Mouse (Mus musculus): ENCODE measurements around the gene Cacna2d2. TPM values are rescaled to one million over a fixed set of nuclear protein-coding genes. Genes with fewer than 3 reads are reported as not detected.
"Not testable (repeated sequence)": the region's sequence is repeated elsewhere in the genome, so short reads cannot be mapped to it uniquely, and the experiment has no call there.

Gene Cacna2d2
- polyA plus RNA-seq, 2 experiments from 2014 or later, result 0.16 to 0.41 TPM

GRCm38 (mm10) chr9:107556346-107556745 lies 156.9 kb downstream of the Cacna2d2 start:
- no peak for ATAC-seq

- peak; percentile 94 for ATAC-seq
Observed at GRCm38 (mm10) chr9:107563029-107563581, 163.7 kb downstream of the Cacna2d2 start, which contains the start of gene Tusc2. Gene Tusc2, plus strand, starts transcription at chr9:107563255.

- not testable (repeated sequence) for ATAC-seq
Observed at GRCm38 (mm10) chr9:107565556-107565955, 166.1 kb downstream of the Cacna2d2 start.

- ATAC-seq, result no peak
Observed at GRCm38 (mm10) chr9:107566041-107566709, 166.8 kb downstream of the Cacna2d2 start.

DNA sequence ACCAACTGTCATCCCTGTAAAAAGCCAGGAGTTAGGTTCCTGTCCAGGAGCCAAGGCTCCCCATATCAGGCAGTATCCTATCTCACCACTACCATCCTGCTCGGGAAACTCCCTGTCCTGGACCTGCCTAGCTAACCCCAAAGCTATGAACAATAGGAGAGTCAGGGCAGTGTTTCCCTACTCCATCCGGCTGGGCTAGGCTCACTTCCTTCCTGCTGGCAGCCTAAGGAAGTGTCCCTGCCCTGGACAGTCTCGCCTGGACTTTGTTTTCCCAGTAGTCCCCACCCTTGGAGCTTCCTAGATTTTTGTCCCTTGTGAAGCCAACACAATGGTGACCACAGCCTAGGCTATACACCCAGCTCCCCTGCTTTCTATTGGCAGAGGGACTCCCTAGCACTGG lies 167.4 kb downstream of the Cacna2d2 start:
- ATAC-seq, result no peak

DNA sequence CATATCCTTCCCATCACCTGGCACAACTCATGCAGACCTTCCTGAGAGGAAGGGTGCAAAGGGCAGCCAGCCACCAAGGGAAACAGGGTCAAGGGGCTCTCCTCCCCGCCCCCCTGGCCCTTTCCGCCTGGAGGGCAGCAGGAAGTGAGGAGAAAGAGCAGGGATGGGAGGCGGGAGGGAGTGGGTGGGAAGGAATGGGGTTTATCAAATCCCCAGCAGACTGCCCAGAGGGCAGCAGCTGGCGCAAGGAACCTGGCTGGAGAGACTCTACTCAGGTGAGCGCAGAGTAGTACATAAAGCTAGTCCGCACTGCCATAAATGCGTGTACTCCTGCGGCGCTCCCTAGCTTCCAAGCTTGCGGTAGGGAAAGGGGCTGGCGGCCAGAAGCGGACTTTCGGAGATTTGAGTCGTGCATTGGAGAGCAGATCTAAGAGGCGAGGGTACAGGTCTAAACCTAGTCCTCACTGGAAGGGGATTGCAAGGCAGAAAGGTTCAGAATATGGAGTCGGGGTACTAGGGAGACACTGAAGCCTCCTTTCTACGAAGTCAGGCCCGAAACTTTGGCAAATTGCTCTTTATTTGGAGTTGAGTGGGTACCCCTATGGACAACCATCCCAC lies 168.4 kb downstream of the Cacna2d2 start, which contains the start of gene Hyal2:
Gene Hyal2, plus strand, starts transcription at position 244 of the 618 bp plus-strand sequence.
- no peak for ATAC-seq

- ATAC-seq, result peak; percentile 93
Observed at GRCm38 (mm10) chr9:107568331-107569261, 169.2 kb downstream of the Cacna2d2 start.

GRCm38 (mm10) chr9:107569270-107569669 lies 169.9 kb downstream of the Cacna2d2 start:
- ATAC-seq, result no peak

DNA sequence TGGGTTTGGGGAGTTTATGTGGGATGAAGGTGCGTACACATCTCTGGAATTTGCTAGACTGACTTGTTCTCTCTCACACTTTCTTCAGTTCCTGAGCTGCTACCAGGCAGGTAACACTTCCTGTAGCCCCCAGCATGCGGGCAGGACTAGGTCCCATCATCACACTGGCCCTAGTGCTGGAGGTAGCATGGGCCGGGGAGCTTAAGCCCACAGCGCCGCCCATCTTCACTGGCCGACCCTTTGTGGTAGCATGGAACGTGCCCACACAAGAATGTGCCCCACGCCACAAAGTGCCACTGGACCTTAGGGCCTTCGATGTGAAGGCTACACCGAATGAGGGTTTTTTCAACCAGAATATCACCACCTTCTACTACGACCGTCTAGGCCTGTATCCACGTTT lies 170.6 kb downstream of the Cacna2d2 start:
- no peak for ATAC-seq

DNA sequence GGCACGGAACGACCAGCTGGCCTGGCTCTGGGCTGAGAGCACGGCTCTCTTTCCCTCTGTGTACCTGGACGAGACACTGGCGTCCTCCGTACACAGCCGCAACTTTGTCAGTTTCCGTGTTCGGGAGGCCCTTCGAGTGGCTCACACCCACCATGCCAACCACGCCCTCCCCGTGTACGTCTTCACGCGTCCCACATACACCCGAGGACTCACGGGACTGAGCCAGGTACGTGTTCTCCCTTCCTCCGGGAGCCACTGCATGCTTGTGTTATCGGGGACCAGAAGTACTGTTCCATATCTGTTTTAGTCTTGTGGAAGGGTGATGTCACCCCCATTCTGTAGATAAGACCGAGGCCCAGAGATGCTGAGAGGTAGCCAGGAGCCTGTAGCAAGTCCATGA lies 171.4 kb downstream of the Cacna2d2 start:
- no peak for ATAC-seq

- no peak for ATAC-seq
Observed at GRCm38 (mm10) chr9:107571534-107572326, 172.3 kb downstream of the Cacna2d2 start.

DNA sequence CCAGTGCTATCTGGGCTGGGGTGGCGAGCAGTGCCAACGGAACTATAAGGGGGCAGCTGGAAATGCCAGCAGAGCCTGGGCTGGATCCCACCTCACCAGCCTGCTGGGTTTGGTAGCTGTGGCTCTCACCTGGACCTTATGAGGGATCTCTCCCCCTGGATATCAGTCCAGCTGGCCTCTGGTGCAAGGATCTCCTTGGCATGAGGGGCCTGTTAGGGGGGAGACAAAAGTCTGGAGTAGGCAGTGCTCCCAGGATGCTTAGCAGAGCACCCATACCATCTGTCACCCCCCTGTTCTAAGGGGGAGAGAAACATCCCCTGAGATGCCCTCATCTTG lies 172.9 kb downstream of the Cacna2d2 start:
- ATAC-seq, result no peak

DNA sequence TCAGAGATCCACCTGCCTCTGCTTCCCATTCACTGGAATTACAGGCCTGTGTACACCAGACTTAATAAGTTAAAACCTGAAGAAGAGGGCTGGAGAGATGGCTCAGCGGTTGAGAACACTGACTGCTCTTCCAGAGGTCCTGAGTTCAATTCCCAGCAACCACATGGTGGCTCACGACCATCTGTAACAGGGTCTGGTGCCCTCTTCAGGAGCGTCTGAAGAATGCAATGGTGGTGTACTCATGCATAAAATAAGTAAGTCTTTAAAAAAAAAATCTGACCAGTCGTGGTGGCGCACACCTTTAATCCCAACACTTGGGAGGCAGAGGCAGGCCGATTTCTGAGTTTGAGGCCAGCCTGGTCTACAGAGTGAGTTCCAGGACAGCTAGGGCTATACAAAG lies 174.4 kb downstream of the Cacna2d2 start:
- ATAC-seq, result not testable (repeated sequence)

DNA sequence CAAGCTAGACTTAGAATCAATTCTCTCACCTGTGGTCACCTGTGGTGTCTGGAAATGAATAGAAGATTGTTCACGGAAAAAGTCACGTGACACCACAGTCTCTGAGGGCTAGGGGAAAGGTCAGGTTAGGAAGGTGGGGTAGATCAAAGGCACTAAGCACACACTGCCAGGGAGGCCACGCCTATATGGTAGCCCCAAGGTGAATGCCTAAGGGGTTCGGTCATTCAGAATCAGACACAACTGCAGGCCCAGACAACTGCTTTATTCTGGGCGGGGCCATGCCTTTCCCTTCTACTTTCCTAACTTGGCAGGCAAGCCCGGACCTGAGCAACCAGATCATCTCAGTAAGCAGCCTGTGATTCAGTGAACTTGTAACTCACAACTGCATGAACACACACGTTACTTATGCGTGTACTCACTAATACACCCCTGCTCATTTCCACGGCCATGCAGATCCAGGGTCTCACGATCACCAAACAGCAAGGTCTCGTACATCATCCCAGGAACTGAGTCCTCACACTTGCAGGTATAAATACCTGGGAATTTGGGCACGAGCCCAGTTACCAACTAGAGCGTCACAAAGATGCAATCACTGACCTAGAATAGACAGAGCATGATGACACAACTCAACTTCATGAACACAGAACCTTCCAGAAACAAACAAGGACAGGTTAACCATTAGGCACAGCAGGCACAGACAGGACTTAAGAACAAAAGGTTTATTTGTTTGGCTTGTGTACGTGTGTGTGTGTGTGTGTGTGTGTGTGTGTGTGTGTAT lies 176.4 kb downstream of the Cacna2d2 start:
- no peak for ATAC-seq

- no peak for ATAC-seq
Observed at GRCm38 (mm10) chr9:107576357-107577107, 177.1 kb downstream of the Cacna2d2 start, which contains the start of gene Hyal1. Gene Hyal1, plus strand, starts transcription at chr9:107576927.

- no peak for ATAC-seq
Observed at GRCm38 (mm10) chr9:107577871-107578270, 178.5 kb downstream of the Cacna2d2 start.

- no peak for ATAC-seq
Observed at GRCm38 (mm10) chr9:107578587-107578986, 179.2 kb downstream of the Cacna2d2 start, which contains the start of gene Naa80. Gene Naa80, plus strand, starts transcription at chr9:107578887.

All from activated CD4-positive, CD25-positive, alpha-beta regulatory T cell, adult 4 months (primary cell).